Mouse (Mus musculus) brain, embryonic 14.5 days (tissue): Measurements from ENCODE around the gene Vstm5.

Source experiments
- CTCF ChIP-seq: fragments of 200-500 bp; IDR thresholded peaks from 2 replicates; pipeline ENCODE4 v1.5.1; 2012; ENCODE audit warnings: inconsistent platforms, mild to moderate bottlenecking, moderate library complexity, borderline replicate concordance; ENCODE audit not compliant: insufficient read depth, insufficient read length; ENCODE audit errors: extremely low read depth
- POLR2A ChIP-seq: fragments of 200-500 bp; IDR thresholded peaks from 2 replicates; pipeline ENCODE4 v1.6.1; 2012; ENCODE audit warnings: mild to moderate bottlenecking, inconsistent platforms, borderline replicate concordance; ENCODE audit not compliant: poor library complexity, insufficient read depth, insufficient read length, severe bottlenecking; ENCODE audit errors: extremely low read depth

- no peak for TF ChIP-seq POLR2A
- no peak for TF ChIP-seq CTCF
Observed at GRCm38 (mm10) chr9:15240863-15241595, 2.2 kb downstream of the Vstm5 start.
